Mouse (Mus musculus) lung, embryonic 14.5 days (tissue): ENCODE data around the gene Yod1. TPM values are rescaled to one million over a fixed set of nuclear protein-coding genes. Genes with fewer than 3 reads are reported as not detected.
A peak's percentile ranks its signal among the peaks of the same experiment; 100 is the strongest.

Experiments
- ATAC-seq: fragments of 200-750 bp; cut with Nextera tagmentation; 2 replicates; pipeline ENCODE4 v1.8.0; 2017; ENCODE audit warnings: mild to moderate bottlenecking, moderate TSS enrichment, moderate library complexity; ENCODE audit not compliant: insufficient read depth
- DNase-seq: peaks from one replicate; pipeline ENCODE4 v3.0.0-alpha.2; 2015
- H3K27ac ChIP-seq: fragments of 300-500 bp; sonication (generic); 2 replicates; pipeline ENCODE4 v1.5.1; 2014; ENCODE audit warnings: low read depth, mild to moderate bottlenecking, moderate library complexity
- H3K27me3 ChIP-seq: fragments of 300-500 bp; sonication (generic); 2 replicates; pipeline ENCODE4 v1.6.1; 2014; ENCODE audit warnings: low read length, control low read depth; ENCODE audit not compliant: insufficient read depth
- H3K36me3 ChIP-seq: fragments of 300-500 bp; sonication (generic); 2 replicates; pipeline ENCODE4 v1.6.1; 2014; ENCODE audit warnings: control low read depth; ENCODE audit not compliant: insufficient read depth
- H3K4me1 ChIP-seq: fragments of 300-500 bp; sonication (generic); 2 replicates; pipeline ENCODE4 v1.6.1; 2014; ENCODE audit warnings: antibody characterized with exemption, control low read depth; ENCODE audit not compliant: insufficient read depth
- H3K4me2 ChIP-seq: fragments of 300-500 bp; sonication (generic); 2 replicates; pipeline ENCODE4 v1.6.1; 2014; ENCODE audit warnings: mild to moderate bottlenecking
- H3K4me3 ChIP-seq: fragments of 300-500 bp; sonication (generic); 2 replicates; pipeline ENCODE4 v1.5.1; 2014; ENCODE audit warnings: low read depth, low read length
- H3K9ac ChIP-seq: fragments of 300-500 bp; sonication (generic); 2 replicates; pipeline ENCODE4 v1.6.1; 2014
- H3K9me3 ChIP-seq: fragments of 300-500 bp; sonication (generic); 2 replicates; pipeline ENCODE4 v1.6.1; 2016; ENCODE audit warnings: low read depth, low read length, control low read depth
- CTCF ChIP-seq: IDR thresholded peaks from 2 replicates; pipeline ENCODE4 v1.5.1; 2016; ENCODE audit warnings: antibody characterized with exemption, low read depth
- WGBS: fragments of 180-500 bp; shearing (Covaris S2); extraction: QIAGEN DNeasy Blood & Tissue Kit; methylation state at CpG from one replicate; pipeline ENCODE4 v1.1.7; 2014; 5-methylcytosine and 5-hydroxymethylcytosine counted together
- polyA plus RNA-seq: library from polyadenylated mRNA; unstranded; fragments of >200 nt; fragmentation: Nextera tagmentation; extraction: Ambion mirVana; gene quantifications from 2 replicates; pipeline ENCODE4 v1.2.1, GENCODE M21; 2014

The Yod1 gene
- polyA plus RNA-seq, 1 experiment from 2014 or later, result 11.7 TPM

DNA sequence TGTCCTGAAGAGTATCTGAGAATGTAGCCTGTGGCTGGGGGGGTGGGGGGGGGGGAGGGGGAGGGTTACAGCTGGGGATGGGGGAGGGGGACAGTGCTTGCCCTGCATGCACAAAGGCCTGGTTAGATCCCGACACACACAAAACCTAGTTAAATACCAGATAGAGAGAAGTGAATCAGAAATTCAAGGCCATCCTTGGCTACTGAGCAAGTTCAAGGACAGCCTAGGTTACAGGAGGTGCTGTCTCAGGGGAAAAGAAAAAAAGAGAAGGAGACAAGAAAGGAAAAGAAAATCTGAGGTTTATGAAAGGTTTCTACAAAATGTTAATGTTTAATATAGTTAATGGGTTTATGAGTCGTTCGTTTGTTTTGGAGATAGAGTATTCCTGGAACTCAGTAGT lies 22.5 kb downstream of the Yod1 start:
- no peaks in the 10 kb centered on the region for H3K9me3 ChIP-seq
- no peaks in the 10 kb centered on the region for H3K36me3 ChIP-seq
- H3K27ac ChIP-seq, result no peak overlapping the region
- DNase-seq (no peak), ATAC-seq (no peak)
- H3K9ac ChIP-seq, result no peak overlapping the region
- H3K4me2 ChIP-seq, result peak overlapping the region; percentile 5; the same call in 1 of the 2 replicates
- H3K4me3 ChIP-seq, result no peak overlapping the region
- peaks cover 3% of the 10 kb centered on the region for H3K4me1 ChIP-seq
- H3K27me3 ChIP-seq, result no peaks in the 10 kb centered on the region
- no peak for TF ChIP-seq CTCF
- 73% methylated on average over 3 of the region's 3 CpGs for WGBS

DNA sequence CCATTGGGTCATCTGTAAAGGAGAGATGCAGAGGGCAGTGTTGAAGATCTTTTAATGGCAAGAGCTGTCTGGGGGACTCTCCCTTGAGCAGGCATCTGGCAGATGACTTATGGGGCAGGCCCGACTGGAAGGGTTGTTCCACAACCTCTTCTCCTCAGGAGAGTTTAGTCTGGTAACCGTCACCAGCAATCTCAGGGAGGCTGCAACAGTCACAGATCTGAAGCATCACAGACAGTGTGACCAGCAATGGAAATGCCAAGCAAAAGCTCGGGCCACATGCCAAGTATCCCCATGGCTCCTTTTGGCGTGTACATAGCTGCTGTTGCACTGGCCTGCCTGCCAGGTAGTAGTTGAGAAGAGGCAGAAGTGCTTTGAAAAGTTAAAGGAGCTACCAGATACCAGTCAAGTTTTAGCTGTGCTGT lies 23.1 kb downstream of the Yod1 start:
- no peaks in the 10 kb centered on the region for H3K36me3 ChIP-seq
- no peaks in the 10 kb centered on the region for H3K27me3 ChIP-seq
- DNase-seq (no peak), ATAC-seq (no peak)
- no peaks in the 10 kb centered on the region for H3K4me1 ChIP-seq
- TF ChIP-seq CTCF, result no peak
- WGBS, result 61% methylated on average over 4 of the region's 4 CpGs
- H3K4me2 ChIP-seq, result peak overlapping the region; percentile 5; the same call in 1 of the 2 replicates
- H3K27ac ChIP-seq, result peak overlapping the region; percentile 25
- no peak overlapping the region for H3K4me3 ChIP-seq
- no peak overlapping the region; the same call in 1 of the 2 replicates for H3K9ac ChIP-seq
- H3K9me3 ChIP-seq, result no peaks in the 10 kb centered on the region

DNA sequence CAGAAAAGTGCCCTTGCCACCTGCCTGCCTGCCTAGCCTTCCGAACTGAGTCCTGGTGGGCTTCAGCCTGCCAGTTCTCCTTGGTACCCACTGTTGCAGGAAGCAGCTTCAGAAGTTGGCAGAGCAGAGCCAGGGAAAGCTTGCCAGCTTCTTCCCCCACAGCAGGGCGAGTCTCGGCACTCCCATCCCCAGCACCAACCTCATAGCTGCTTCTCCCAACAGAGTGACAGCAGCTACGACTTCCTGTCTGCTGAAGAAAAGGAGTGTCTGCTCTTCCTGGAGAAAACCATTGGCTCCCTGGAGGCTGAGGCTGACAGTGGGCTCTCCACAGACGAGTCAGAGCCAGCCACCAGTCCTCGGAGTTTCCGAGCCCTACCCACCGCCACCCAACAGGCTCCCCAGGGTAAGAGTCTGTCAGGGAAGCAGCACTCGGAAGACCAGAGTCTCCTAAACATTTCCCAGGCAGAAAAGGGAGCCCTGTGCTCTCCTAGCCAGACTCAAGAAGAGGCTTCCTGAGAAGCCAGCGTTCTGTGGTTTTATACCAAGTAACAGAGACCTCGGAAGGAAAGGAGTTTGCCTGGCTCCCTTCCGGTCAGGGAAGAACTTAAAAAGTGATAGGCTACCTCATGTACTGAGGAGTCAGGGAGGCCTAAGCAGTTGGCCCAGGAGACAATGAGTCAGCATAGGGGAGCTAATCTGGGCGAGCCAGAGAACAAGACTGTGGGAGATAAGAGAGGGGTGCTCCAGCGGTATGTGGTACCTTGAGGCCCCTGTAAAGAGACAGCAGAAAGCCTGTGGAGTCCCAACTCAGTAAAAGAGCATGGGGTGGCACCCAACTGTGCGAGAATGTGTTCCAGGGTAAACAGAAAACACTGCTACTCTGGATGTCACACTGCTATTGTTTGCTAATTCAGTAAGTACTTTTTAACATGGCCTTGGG lies 23.9 kb downstream of the Yod1 start:
- H3K27ac ChIP-seq, result peak overlapping the region; percentile 25
- WGBS, result 52% methylated on average over 15 of the region's 15 CpGs
- H3K27me3 ChIP-seq, result no peaks in the 10 kb centered on the region
- peak overlapping the region; percentile 31; the same call in 1 of the 2 replicates for H3K4me2 ChIP-seq
- H3K4me3 ChIP-seq, result peak overlapping the region; percentile 5; the same call in 1 of the 2 replicates
- DNase-seq (no peak), ATAC-seq (peak; percentile 76)
- H3K9ac ChIP-seq, result peak overlapping the region; percentile 14; the same call in 1 of the 2 replicates
- no peaks in the 10 kb centered on the region for H3K36me3 ChIP-seq
- H3K9me3 ChIP-seq, result no peaks in the 10 kb centered on the region
- no peak for TF ChIP-seq CTCF
- no peaks in the 10 kb centered on the region for H3K4me1 ChIP-seq

DNA sequence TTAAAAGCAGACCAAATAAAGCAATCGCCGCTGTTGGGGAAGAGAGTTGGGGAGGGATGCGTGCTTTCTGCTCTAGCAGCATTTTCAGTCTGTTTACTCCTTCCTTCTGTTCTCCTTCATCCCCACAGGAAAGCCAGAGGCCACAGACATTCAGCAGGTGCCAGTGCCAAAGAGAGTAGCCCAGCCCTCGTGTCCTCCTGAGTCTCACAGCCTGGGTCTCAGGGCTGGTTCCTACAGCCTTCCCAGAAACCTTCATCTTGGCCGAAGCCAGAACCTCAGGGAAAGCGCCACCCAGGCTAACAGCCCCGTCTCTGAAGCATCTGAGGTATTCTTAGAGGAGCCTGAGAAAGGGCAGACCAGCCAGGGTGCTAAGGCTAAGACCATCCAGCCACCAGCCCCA lies 25.1 kb downstream of the Yod1 start:
- TF ChIP-seq CTCF, result no peak
- Histone ChIP-seq H3K4me1 (no peaks in the 10 kb centered on the region), H3K27me3 (no peaks in the 10 kb centered on the region), H3K4me2 (no peak overlapping the region), H3K4me3 (no peak overlapping the region), H3K9ac (no peak overlapping the region), H3K9me3 (no peaks in the 10 kb centered on the region), H3K27ac (no peak overlapping the region), H3K36me3 (no peaks in the 10 kb centered on the region)
- WGBS, result 85% methylated on average over 7 of the region's 7 CpGs
- DNase-seq (no peak), ATAC-seq (no peak)

DNA sequence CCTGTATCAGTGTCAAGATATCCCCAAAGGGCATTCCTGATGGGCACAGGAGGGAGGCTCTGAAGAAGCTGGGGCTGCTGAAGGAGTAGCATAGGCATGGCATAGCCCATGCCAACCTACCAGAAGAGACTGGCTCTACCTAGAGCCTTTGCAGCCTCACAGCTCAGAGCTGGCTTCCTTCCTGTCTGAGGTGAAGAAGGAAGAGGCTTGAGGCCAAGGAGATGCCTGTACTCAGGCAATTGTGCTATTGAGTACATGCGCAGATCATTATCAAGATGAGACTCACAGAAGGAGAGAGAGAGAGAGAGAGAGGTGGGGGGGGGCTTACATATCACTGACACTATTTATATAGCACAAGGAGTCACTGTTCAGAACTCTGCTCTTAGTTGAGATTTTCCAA lies 26.6 kb downstream of the Yod1 start:
- ATAC-seq, result no peak
- no peaks in the 10 kb centered on the region for H3K4me1 ChIP-seq
- no peaks in the 10 kb centered on the region for H3K27me3 ChIP-seq
- H3K9me3 ChIP-seq, result no peaks in the 10 kb centered on the region
- 76% methylated on average over 1 of the region's 1 CpGs for WGBS
- no peaks in the 10 kb centered on the region for H3K36me3 ChIP-seq
- no peak overlapping the region for H3K9ac ChIP-seq
- H3K27ac ChIP-seq, result no peak overlapping the region
- TF ChIP-seq CTCF, result no peak
- no peak overlapping the region for H3K4me2 ChIP-seq
- no peak overlapping the region for H3K4me3 ChIP-seq
- DNase-seq, result no peak

DNA sequence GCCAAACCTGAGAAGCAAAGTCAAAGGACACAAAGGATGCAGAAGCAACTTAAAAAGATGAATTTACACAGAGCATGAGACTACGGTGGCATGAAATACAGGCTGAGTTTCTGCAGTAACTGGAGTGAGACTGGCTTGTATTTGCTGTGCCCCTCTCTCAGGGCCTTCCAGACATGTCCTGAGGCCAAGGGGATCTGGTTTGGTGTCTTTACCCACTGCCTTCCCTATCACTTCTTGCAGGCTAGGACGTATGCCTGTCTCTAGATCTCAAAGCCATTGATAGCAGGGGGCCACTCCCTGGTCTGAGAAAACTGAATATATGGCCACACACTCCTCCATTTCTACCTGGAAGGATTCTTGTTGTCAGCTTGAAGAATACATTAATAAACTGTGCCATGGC lies 27.1 kb downstream of the Yod1 start:
- TF ChIP-seq CTCF, result no peak
- Histone ChIP-seq H3K36me3 (no peaks in the 10 kb centered on the region), H3K4me2 (no peak overlapping the region), H3K9ac (no peak overlapping the region), H3K27ac (no peak overlapping the region), H3K9me3 (no peaks in the 10 kb centered on the region), H3K27me3 (no peaks in the 10 kb centered on the region), H3K4me1 (no peaks in the 10 kb centered on the region), H3K4me3 (no peak overlapping the region)
- no peak for ATAC-seq
- 72% methylated on average over 2 of the region's 2 CpGs for WGBS
- no peak for DNase-seq

DNA sequence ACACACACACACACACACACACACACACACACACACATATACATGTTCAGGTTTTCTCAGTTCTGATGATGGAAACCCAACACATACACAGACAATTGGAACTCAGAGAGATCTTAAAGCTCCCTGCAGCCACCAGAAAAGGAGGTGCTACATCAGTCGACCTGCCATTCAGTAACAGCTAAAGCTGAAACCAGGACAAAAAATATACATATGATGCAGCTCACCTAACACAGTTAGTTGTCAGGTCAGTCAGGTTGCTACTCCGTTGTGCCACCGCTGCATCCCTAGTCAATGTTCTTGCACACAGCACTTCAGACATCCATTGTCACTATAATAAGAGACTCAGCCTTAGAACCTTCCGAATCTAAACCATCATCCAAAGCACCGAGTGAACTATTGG lies 27.8 kb downstream of the Yod1 start:
- Histone ChIP-seq H3K36me3 (no peaks in the 10 kb centered on the region), H3K27ac (no peak overlapping the region; the same call in 1 of the 2 replicates), H3K4me3 (no peak overlapping the region), H3K9me3 (no peaks in the 10 kb centered on the region), H3K4me1 (no peaks in the 10 kb centered on the region), H3K27me3 (no peaks in the 10 kb centered on the region), H3K9ac (no peak overlapping the region), H3K4me2 (no peak overlapping the region)
- TF ChIP-seq CTCF, result no peak
- ATAC-seq (no peak), DNase-seq (no peak)
- 84% methylated on average over 5 of the region's 5 CpGs for WGBS
